Mouse (Mus musculus) embryonic facial prominence, embryonic 13.5 days (tissue): Measurements from ENCODE around the gene Dirc2. TPM values are rescaled to one million over a fixed set of nuclear protein-coding genes. Genes with fewer than 3 reads are reported as not detected.

Source experiments
- ATAC-seq: fragments of 200-750 bp; cut with Nextera tagmentation; 2 replicates; pipeline ENCODE4 v1.8.0; 2017; ENCODE audit warnings: low read depth; ENCODE audit not compliant: insufficient number of reproducible peaks, insufficient read depth, low FRiP score, low TSS enrichment
- H3K27ac ChIP-seq: fragments of 300-500 bp; sonication (generic); 2 replicates; pipeline ENCODE4 v1.5.1; 2015; ENCODE audit warnings: moderate library complexity, mild to moderate bottlenecking, inconsistent platforms
- H3K27me3 ChIP-seq: fragments of 300-500 bp; sonication (generic); 2 replicates; pipeline ENCODE4 v1.6.1; 2015; ENCODE audit warnings: mild to moderate bottlenecking, inconsistent platforms
- H3K36me3 ChIP-seq: fragments of 300-500 bp; sonication (generic); 2 replicates; pipeline ENCODE4 v1.6.1; 2015; ENCODE audit warnings: mild to moderate bottlenecking, inconsistent platforms
- H3K4me1 ChIP-seq: fragments of 300-500 bp; sonication (generic); 2 replicates; pipeline ENCODE4 v1.6.1; 2015; ENCODE audit warnings: inconsistent platforms
- H3K4me2 ChIP-seq: fragments of 300-500 bp; sonication (generic); 2 replicates; pipeline ENCODE4 v1.6.1; 2015; ENCODE audit warnings: moderate library complexity, mild to moderate bottlenecking, inconsistent platforms
- H3K4me3 ChIP-seq: fragments of 300-500 bp; sonication (generic); 2 replicates; pipeline ENCODE4 v1.5.1; 2015; ENCODE audit warnings: mild to moderate bottlenecking, inconsistent platforms
- H3K9ac ChIP-seq: fragments of 300-500 bp; sonication (generic); 2 replicates; pipeline ENCODE4 v1.6.1; 2015; ENCODE audit warnings: mild to moderate bottlenecking, inconsistent platforms
- H3K9me3 ChIP-seq: fragments of 300-500 bp; sonication (generic); 2 replicates; pipeline ENCODE4 v1.6.1; 2016; ENCODE audit warnings: inconsistent platforms
- WGBS: fragments of 180-500 bp; shearing (Covaris S2); methylation state at CpG from one replicate; pipeline ENCODE4 v1.1.7; 2015; ENCODE audit warnings: mixed read lengths; 5-methylcytosine and 5-hydroxymethylcytosine counted together
- polyA plus RNA-seq: library from polyadenylated mRNA; unstranded; fragments of >200 nt; fragmentation: Nextera tagmentation; extraction: Ambion mirVana; gene quantifications from 2 replicates; pipeline ENCODE4 v1.2.1, GENCODE M21; 2015

Gene Dirc2
- polyA plus RNA-seq, 1 experiment from 2014 or later = 16.8 TPM

DNA sequence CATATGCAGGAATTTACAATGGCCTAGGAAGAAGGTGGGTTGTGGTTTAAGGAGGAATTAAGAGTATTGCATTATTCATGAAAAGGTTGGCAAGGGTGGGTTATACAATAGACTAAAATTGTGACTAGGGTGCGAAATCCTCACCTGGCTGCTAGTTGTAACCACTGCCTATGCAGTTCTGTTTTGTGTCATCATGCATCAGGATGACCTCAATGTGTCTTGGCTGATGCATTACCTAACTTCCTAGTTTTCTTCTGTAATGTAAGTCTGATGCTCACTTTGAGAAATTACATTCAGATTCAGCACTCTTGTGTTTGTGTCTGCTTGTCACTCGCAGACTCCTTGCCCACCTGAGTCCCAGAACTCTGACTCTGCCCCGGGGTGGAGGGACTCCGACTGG lies 17.3 kb downstream of the Dirc2 start:
- no peak for ATAC-seq
- Histone ChIP-seq H3K27me3 (no peaks in the 10 kb centered on the region), H3K9me3 (no peaks in the 10 kb centered on the region), H3K4me2 (no peak overlapping the region), H3K4me1 (peaks cover 4% of the 10 kb centered on the region; the same call in 1 of the 2 replicates), H3K4me3 (no peak overlapping the region), H3K36me3 (no peaks in the 10 kb centered on the region), H3K27ac (no peak overlapping the region), H3K9ac (no peak overlapping the region)
- 87% methylated on average over 4 of the region's 4 CpGs for WGBS

DNA sequence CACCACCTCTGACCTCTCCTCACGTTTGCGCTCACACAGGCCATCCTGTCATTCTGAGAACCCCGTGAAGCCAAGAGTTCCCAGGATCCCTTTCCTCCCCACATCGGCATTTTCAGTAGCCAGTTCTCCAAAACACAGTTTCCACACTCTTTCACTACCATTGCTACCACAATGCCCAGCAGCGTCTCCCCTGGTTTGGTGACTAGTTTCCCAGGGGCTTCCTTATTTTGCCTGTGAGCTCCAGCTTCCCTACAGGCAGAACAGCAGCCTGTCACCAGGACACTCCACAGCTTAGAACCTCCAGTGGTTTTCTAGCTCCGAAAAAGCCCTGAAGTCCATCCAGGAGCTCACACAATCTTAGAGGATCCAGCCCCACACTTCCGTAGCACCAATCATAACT lies 19.8 kb downstream of the Dirc2 start:
- no peaks in the 10 kb centered on the region for H3K9me3 ChIP-seq
- no peak overlapping the region for H3K27ac ChIP-seq
- H3K4me1 ChIP-seq = no peaks in the 10 kb centered on the region
- H3K4me3 ChIP-seq = no peak overlapping the region
- H3K9ac ChIP-seq = no peak overlapping the region
- H3K36me3 ChIP-seq = peaks cover 5% of the 10 kb centered on the region; the same call in 1 of the 2 replicates
- WGBS = 63% methylated on average over 7 of the region's 7 CpGs
- no peaks in the 10 kb centered on the region for H3K27me3 ChIP-seq
- ATAC-seq = no peak
- H3K4me2 ChIP-seq = no peak overlapping the region

DNA sequence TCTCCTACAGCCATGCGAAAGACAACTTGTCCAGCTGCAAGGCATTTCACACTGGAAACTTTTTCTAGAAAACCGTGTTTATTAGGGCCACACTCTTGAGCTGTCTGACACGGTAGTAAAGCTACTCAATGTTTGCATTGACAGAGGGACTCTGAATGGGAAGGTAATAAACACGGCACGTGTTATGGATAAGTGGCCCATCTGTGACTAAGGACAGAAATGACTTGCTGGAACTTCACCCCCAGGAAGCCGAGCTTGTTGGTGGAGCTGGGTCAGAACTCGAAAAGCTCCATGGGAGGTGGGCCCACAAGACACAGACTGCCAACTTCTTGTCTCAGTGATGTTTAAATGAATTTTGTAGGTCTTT lies 20.9 kb downstream of the Dirc2 start:
- H3K4me2 ChIP-seq = no peak overlapping the region
- no peaks in the 10 kb centered on the region for H3K4me1 ChIP-seq
- H3K36me3 ChIP-seq = peaks cover 5% of the 10 kb centered on the region; the same call in 1 of the 2 replicates
- WGBS = 84% methylated on average over 7 of the region's 7 CpGs
- H3K27ac ChIP-seq = no peak overlapping the region
- H3K27me3 ChIP-seq = no peaks in the 10 kb centered on the region
- H3K9me3 ChIP-seq = no peaks in the 10 kb centered on the region
- H3K4me3 ChIP-seq = no peak overlapping the region
- no peak overlapping the region for H3K9ac ChIP-seq
- ATAC-seq = no peak

DNA sequence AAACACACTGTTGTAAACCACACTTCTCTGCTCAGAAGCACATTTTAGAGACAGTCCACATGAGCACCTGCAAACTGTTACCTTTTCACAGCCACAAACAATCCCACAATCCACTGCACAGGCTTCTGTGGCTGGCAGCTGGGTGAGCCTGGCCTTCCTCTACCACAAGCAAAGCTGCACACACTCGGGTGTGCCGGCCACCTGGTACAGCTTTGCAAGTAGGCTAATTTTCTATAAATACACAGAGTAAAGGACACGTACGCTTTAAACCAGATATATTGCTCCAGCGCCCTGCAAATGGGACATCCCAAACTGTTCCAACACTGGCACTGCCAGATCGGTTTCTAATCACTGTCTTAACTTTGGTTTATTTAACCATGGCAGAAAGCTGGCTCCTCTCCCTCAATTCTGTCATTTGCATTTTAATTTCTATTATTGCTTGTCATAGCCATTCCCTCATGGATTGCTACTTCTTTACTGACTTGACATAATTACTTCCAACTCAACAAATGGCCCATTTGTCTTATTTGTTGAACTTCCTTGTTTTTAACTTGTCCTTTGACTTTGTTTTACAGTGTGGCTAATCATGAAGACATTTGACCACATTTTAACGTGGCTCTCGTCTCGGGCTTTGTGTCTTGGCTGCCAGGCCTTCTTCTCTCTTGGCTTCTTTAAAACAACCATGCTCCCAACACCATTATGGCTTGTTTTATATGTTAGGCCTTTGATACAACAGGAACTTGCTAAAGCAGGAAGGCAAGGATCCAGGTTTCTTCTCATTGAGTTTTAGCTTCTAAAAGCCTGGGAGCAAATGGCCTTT lies 21.5 kb downstream of the Dirc2 start:
- no peak overlapping the region for H3K9ac ChIP-seq
- WGBS = 77% methylated on average over 9 of the region's 9 CpGs
- no peak overlapping the region for H3K4me3 ChIP-seq
- peaks cover 2% of the 10 kb centered on the region; the same call in 1 of the 2 replicates for H3K4me1 ChIP-seq
- H3K27me3 ChIP-seq = no peaks in the 10 kb centered on the region
- no peak for ATAC-seq
- H3K9me3 ChIP-seq = no peaks in the 10 kb centered on the region
- H3K4me2 ChIP-seq = no peak overlapping the region
- peaks cover 5% of the 10 kb centered on the region; the same call in 1 of the 2 replicates for H3K36me3 ChIP-seq
- H3K27ac ChIP-seq = no peak overlapping the region

DNA sequence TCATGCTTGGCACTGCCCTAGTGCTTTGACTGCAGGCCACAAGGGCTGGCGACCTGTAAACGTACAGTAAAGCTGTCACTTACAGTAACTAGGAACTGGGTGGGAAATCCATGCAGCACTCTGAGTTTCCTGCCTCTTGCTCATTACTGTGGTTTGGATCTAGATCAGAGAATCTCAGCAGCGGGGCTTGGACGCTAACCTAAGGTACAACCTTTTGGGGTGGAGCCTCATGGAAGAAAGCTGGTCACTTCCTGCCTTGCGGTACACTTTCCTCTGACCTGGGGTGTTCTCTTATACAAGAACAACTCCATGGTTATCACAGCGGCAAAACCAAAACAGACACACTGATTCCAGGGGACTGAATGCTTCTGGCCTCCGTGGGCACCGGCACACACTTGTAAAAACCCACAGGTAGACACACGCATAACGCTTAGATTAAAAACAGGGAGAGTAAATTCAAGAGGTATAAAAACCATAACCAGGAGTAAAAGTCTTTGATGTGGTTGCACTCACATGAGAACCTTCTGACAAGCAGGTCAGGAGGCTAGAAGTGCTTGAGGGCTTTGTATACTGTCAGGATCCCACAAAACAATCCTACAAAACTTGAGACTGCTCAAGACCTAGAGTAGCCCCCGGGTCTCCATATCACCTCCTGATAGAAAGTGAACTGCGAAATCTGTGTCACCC lies 26.8 kb downstream of the Dirc2 start:
- Histone ChIP-seq H3K36me3 (peaks cover 5% of the 10 kb centered on the region; the same call in 1 of the 2 replicates), H3K9ac (no peak overlapping the region), H3K4me3 (no peak overlapping the region), H3K27me3 (no peaks in the 10 kb centered on the region), H3K27ac (no peak overlapping the region), H3K9me3 (no peaks in the 10 kb centered on the region), H3K4me2 (no peak overlapping the region), H3K4me1 (peaks cover 27% of the 10 kb centered on the region)
- WGBS = 64% methylated on average over 12 of the region's 12 CpGs
- no peak for ATAC-seq

DNA sequence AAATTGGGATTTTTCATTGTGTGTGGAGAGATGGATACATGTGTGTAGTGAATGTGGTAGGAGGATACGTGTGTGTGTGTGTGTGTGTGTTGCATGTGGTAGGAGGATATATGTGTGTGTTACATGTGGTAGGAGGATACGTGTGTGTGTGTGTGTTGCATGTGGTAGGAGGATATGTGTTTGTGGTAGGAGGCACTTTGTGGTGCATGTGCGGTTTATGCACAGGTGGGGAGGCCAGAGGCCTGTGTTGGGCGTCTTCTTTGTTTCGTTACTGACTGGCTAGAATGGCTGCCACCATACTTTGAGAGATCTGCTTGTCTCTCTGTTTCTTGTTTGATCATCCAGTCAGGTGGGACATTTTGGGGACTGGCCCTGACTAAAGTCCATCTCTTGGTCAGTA lies 27.5 kb downstream of the Dirc2 start:
- no peaks in the 10 kb centered on the region for H3K9me3 ChIP-seq
- ATAC-seq = no peak
- peaks cover 5% of the 10 kb centered on the region; the same call in 1 of the 2 replicates for H3K36me3 ChIP-seq
- WGBS = 91% methylated on average over 5 of the region's 5 CpGs
- H3K4me1 ChIP-seq = peaks cover 27% of the 10 kb centered on the region
- H3K27ac ChIP-seq = no peak overlapping the region
- H3K27me3 ChIP-seq = no peaks in the 10 kb centered on the region
- H3K9ac ChIP-seq = no peak overlapping the region
- H3K4me2 ChIP-seq = no peak overlapping the region
- no peak overlapping the region for H3K4me3 ChIP-seq

DNA sequence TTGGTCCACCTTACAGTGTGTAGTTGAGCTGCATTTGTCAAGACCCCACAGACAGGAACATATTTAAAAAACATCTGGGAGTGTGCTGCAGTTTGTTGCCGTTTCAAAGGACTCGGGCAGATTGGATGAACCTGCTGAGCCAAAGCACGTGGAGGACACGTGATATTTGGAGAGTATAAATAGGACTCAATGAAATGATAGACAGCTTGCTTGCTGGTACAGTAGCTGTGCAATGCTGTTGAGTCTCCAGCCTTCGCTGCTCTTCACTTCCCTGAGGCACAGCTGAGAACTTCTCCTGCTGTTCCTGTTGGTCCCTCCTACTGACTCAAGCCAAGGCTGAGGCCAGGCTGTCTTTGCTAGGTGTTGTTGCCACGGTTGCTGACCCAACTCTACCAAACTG lies 28.2 kb downstream of the Dirc2 start:
- no peak for ATAC-seq
- no peak overlapping the region for H3K4me3 ChIP-seq
- 55% methylated on average over 6 of the region's 6 CpGs for WGBS

DNA sequence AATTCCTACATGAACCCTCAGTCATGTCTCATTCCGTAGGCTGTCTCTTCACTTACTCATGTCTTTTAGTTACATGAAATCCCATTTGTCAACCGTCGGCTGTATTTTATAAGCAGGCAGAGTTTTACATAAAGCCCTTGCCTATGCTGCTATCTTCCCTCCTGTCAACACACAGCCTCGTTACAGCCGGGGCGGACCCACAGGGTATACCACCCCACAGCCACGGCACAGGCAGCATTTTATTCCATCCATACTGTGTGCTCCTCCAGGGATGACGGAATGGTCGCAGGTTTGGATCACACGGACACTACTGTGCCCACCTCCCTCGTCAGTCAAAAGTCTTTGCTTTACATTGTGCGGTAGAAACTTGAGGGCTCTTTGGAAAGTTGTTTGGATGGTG lies 28.8 kb downstream of the Dirc2 start:
- H3K9ac ChIP-seq = no peak overlapping the region
- H3K9me3 ChIP-seq = no peaks in the 10 kb centered on the region
- ATAC-seq = no peak
- no peaks in the 10 kb centered on the region for H3K27me3 ChIP-seq
- 75% methylated on average over 12 of the region's 12 CpGs for WGBS
- no peaks in the 10 kb centered on the region for H3K36me3 ChIP-seq
- H3K4me2 ChIP-seq = no peak overlapping the region
- no peak overlapping the region for H3K4me3 ChIP-seq
- no peak overlapping the region for H3K27ac ChIP-seq
- H3K4me1 ChIP-seq = peaks cover 27% of the 10 kb centered on the region

More for the DNA sequence above, 28.2 kb downstream of the Dirc2 start:
- Histone ChIP-seq H3K4me1 (peaks cover 27% of the 10 kb centered on the region), H3K27me3 (no peaks in the 10 kb centered on the region), H3K4me2 (no peak overlapping the region), H3K9me3 (no peaks in the 10 kb centered on the region), H3K36me3 (no peaks in the 10 kb centered on the region), H3K27ac (no peak overlapping the region), H3K9ac (no peak overlapping the region)

DNA sequence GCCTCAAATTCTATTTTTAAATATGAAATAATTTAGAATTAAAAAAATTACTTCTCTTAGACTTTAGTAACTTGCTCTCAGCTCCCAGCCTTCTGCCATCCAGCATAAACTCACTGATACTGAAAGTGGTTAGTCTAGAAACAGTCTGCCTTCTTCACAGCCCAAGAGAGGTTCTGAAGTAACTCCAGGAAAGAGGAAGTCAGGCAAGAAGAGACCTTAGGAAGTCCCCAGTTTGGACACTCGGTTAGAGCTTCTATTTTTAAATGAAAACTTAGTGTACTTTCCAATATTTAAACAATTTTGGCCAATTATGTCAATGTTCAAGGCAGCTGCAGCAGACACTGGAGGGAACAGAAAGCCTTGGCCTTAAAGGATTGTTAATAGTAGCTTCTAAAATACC lies 29.6 kb downstream of the Dirc2 start:
- Histone ChIP-seq H3K9ac (no peak overlapping the region), H3K36me3 (no peaks in the 10 kb centered on the region; the same call in 1 of the 2 replicates), H3K4me2 (no peak overlapping the region), H3K4me1 (peaks cover 27% of the 10 kb centered on the region), H3K27ac (no peak overlapping the region), H3K27me3 (no peaks in the 10 kb centered on the region), H3K4me3 (no peak overlapping the region), H3K9me3 (no peaks in the 10 kb centered on the region)
- 57% methylated on average over 1 of the region's 1 CpGs for WGBS
- no peak for ATAC-seq

DNA sequence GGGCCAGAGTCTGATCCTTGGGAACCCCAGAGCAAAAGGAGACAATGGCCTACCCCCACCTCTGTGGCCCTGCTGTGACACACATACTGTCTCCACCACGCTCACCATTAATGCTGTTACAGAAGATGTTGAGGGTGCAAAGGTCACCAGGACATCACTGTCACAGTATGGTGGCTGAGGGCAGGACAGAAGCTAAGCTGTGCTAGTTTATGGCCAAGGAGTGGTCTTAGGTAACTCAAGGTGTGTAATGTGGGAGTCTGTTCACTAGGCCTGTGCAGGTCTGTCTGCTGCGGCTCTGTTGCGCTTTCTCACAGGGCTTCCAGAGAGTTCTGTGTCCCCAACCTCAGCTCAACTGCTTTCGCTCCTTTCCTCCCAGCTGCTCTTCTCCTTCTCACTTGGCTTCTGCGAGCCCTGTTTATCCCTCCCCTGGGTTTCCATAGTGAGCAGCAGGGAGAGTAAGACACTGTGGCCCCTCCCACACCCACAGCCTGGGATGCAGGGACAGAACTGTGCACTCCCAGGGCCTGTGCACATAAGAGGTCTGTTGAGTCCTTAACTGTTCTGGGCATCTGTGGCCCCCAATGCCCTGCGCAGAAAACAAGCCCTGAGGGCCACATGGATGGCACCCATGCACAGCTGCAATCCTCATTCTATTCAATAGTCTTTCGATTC lies 30.9 kb downstream of the Dirc2 start:
- Histone ChIP-seq H3K4me2 (no peak overlapping the region), H3K4me1 (peaks cover 27% of the 10 kb centered on the region), H3K36me3 (no peaks in the 10 kb centered on the region; the same call in 1 of the 2 replicates), H3K27ac (no peak overlapping the region), H3K9me3 (no peaks in the 10 kb centered on the region), H3K9ac (no peak overlapping the region), H3K4me3 (no peak overlapping the region), H3K27me3 (no peaks in the 10 kb centered on the region)
- 69% methylated on average over 7 of the region's 7 CpGs for WGBS
- no peak for ATAC-seq

DNA sequence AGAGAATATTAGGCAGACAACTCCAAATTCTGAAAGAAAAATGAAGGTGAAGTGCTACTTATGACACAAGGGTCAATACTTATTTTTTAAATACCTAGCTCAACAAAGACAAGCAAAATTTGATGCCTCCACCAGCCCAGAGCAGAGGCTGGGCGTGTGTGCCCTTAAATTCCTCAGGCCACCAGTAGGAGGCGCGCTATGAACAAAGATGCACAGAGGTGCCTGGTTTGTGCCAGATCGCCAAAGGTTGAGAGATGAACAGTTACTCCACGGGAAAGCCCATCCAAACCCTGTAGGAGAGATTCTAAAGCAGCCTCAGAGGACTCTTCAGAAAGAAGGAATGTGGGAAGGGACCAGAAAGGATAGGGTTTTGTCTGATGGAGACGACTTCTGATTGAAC lies 35.1 kb downstream of the Dirc2 start:
- H3K4me2 ChIP-seq = no peak overlapping the region
- no peak overlapping the region for H3K4me3 ChIP-seq
- H3K9ac ChIP-seq = no peak overlapping the region
- 0 out of 2 replicates have a peak, but pooled peaks cover 7% of the 10 kb centered on the region for H3K4me1 ChIP-seq
- no peaks in the 10 kb centered on the region for H3K9me3 ChIP-seq
- H3K36me3 ChIP-seq = peaks cover 7% of the 10 kb centered on the region
- 15% methylated on average over 6 of the region's 6 CpGs for WGBS
- no peak for ATAC-seq
- H3K27ac ChIP-seq = no peak overlapping the region
- H3K27me3 ChIP-seq = no peaks in the 10 kb centered on the region
